Mouse (Mus musculus) small intestine, adult 2 months (tissue): Measurements from ENCODE around the gene Camta2.

Source experiments
- CTCF ChIP-seq: fragments of 200-500 bp; IDR thresholded peaks from 2 replicates; pipeline ENCODE4 v1.5.1; 2012; ENCODE audit warnings: low read depth, mild to moderate bottlenecking, control low read depth, inconsistent platforms, low read length, moderate library complexity, mixed read lengths; ENCODE audit not compliant: insufficient replicate concordance, insufficient read length; ENCODE audit errors: extremely low read depth
- POLR2A ChIP-seq: fragments of 200-500 bp; IDR thresholded peaks from 2 replicates; pipeline ENCODE4 v1.6.1; 2012; ENCODE audit warnings: low read depth, mild to moderate bottlenecking, control low read depth, inconsistent platforms, low read length, moderate library complexity

- TF ChIP-seq CTCF (no peak), POLR2A (no peak)
These were observed 49.6 kb downstream of the Camta2 start for GRCm38 (mm10) chr11:70638293-70638692.
